Mouse (Mus musculus) lung, adult 2 months (tissue): ENCODE data around the gene Gm21149.
"Not testable (repeated sequence)": the region's sequence is repeated elsewhere in the genome, so short reads cannot be mapped to it uniquely, and the experiment has no call there.

Experiments
- CTCF ChIP-seq: fragments of 200-500 bp; IDR thresholded peaks from 2 replicates; pipeline ENCODE4 v1.5.1; 2011; ENCODE audit warnings: mild to moderate bottlenecking, low read length, control low read depth; ENCODE audit not compliant: insufficient read depth
- POLR2A ChIP-seq: fragments of 200-500 bp; IDR thresholded peaks from 2 replicates; pipeline ENCODE4 v1.6.1; 2011; ENCODE audit warnings: low read depth, mild to moderate bottlenecking, control low read depth, low read length, borderline replicate concordance; ENCODE audit errors: extremely low read depth

- TF ChIP-seq CTCF, POLR2A: not testable (repeated sequence)
Observed at GRCm38 (mm10) chr5:15509911-15510310, 33.6 kb upstream of the Gm21149 start.
